Mouse (Mus musculus) embryonic facial prominence, embryonic 12.5 days (tissue): ENCODE data around the gene Ptk7. TPM values are rescaled to one million over a fixed set of nuclear protein-coding genes. Genes with fewer than 3 reads are reported as not detected.

Experiments used
- ATAC-seq: fragments of 200-750 bp; cut with Nextera tagmentation; 2 replicates; pipeline ENCODE4 v1.8.0; 2017; ENCODE audit not compliant: insufficient number of reproducible peaks, insufficient read depth, low FRiP score, low TSS enrichment
- H3K27ac ChIP-seq: fragments of 300-500 bp; sonication (generic); 2 replicates; pipeline ENCODE4 v1.5.1; 2016; ENCODE audit warnings: mild to moderate bottlenecking
- H3K27me3 ChIP-seq: fragments of 300-500 bp; sonication (generic); 2 replicates; pipeline ENCODE4 v1.6.1; 2016; ENCODE audit warnings: mild to moderate bottlenecking, moderate library complexity
- H3K36me3 ChIP-seq: fragments of 300-500 bp; sonication (generic); 2 replicates; pipeline ENCODE4 v1.6.1; 2016; ENCODE audit warnings: mild to moderate bottlenecking
- H3K4me1 ChIP-seq: fragments of 300-500 bp; sonication (generic); 2 replicates; pipeline ENCODE4 v1.6.1; 2016
- H3K4me2 ChIP-seq: fragments of 300-500 bp; sonication (generic); replicated peaks from 2 replicates; pipeline ENCODE4 v1.6.1; 2016; ENCODE audit warnings: mild to moderate bottlenecking, moderate library complexity
- H3K4me3 ChIP-seq: fragments of 300-500 bp; sonication (generic); 2 replicates; pipeline ENCODE4 v1.5.1; 2016; ENCODE audit warnings: mild to moderate bottlenecking
- H3K9ac ChIP-seq: fragments of 300-500 bp; sonication (generic); 2 replicates; pipeline ENCODE4 v1.6.1; 2016; ENCODE audit warnings: mild to moderate bottlenecking, moderate library complexity
- H3K9me3 ChIP-seq: fragments of 300-500 bp; sonication (generic); 2 replicates; pipeline ENCODE4 v1.6.1; 2016; ENCODE audit warnings: mild to moderate bottlenecking, moderate library complexity
- WGBS: fragments of 180-500 bp; shearing (Covaris S2); methylation state at CpG from one replicate; pipeline ENCODE4 v1.1.7; 2016; 5-methylcytosine and 5-hydroxymethylcytosine counted together
- polyA plus RNA-seq: library from polyadenylated mRNA; unstranded; fragments of >200 nt; fragmentation: Nextera tagmentation; extraction: Ambion mirVana; gene quantifications from 2 replicates; pipeline ENCODE4 v1.2.1, GENCODE M21; 2016

Gene Ptk7
- polyA plus RNA-seq, result 130 and 134 TPM in 2 replicates

DNA sequence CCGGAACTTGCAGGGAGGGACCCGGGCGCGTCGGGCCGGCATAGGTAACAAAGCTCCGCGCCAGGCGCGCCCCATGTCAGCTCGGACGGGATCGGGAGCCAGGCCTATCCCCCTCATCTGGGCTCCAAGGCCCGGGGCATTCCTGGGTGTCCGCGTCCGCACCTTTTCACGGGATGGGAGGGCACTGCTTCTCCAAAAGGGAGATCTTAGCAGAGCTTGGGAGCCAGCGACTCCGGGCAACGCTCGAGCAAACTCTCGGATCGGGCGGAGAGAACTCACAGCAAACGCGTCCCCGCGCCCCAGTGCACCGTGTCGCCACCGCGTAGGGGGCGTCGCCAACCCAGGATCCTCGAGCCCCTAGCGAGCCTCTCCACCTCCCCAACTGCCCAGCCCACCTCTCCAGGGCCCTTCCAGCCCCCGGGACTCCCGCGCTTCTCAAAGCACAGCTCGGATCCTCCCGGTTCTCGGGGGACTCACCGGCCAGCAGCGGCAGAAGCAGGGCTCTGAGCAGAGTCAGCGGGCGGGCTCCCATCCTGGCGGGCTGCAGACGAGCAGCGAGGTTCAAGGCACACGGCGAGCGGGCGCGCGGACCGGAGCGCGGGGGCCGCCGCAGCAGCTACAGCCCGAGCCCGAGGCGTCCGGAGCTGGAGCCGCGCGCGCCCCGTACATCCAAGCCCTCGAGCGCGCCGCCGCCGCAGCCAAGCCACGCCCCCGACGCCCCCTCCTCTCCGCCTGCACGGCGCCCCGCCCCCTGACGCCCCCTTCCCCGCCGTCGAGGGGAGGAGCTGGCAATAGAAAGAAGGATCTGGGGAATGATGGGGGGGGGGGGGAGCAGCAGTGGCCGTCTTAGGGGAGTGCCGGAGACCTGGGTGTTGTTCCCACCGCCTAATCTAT lies at the start of gene Ptk7:
Gene Ptk7 (minus strand): TSS at position 714 of the 894 bp plus-strand sequence.
- ATAC-seq, result peak; percentile 48
- Histone ChIP-seq H3K27me3 (no peaks in the 10 kb centered on the region), H3K4me1 (peaks cover 58% of the 10 kb centered on the region), H3K9me3 (no peaks in the 10 kb centered on the region), H3K4me2 (peak within 1 kb of the TSS; percentile 62), H3K4me3 (peak within 1 kb of the TSS; percentile 98), H3K9ac (peak within 1 kb of the TSS; percentile 99), H3K27ac (peak within 1 kb of the TSS; percentile 97), H3K36me3 (peaks cover 30% of the 10 kb centered on the region; the same call in 1 of the 2 replicates)
- under 1% methylated on average over 69 of the region's 90 CpGs for WGBS

DNA sequence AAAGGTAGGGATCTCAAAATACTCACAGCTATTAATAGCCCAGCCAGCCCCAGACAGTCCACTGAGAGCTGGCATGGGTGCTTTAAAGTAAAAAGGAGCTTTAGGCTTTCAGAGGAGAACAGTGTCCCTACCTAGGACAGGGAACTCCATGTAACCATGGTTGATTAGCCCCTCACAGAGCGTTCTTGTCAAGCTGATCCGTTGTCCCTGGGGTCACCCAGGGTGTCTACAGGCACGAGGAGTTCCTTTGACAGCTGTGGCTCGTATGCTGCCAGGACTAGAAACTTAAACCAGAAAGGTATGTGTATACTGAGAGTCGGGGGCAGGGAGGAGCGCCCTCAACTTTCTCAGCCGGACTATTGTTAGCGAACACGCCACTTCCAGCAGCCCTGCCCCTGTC lies 49.6 kb upstream of the Ptk7 start:
- Histone ChIP-seq H3K9me3 (no peaks in the 10 kb centered on the region), H3K9ac (peak overlapping the region; percentile 77), H3K4me3 (peak overlapping the region; percentile 89), H3K36me3 (peaks cover 49% of the 10 kb centered on the region), H3K27ac (peak overlapping the region; percentile 57; the same call in 1 of the 2 replicates), H3K4me2 (peak overlapping the region; percentile 92), H3K27me3 (no peaks in the 10 kb centered on the region), H3K4me1 (peaks cover 33% of the 10 kb centered on the region)
- no peak for ATAC-seq
- WGBS, result 32% methylated on average over 9 of the region's 9 CpGs

DNA sequence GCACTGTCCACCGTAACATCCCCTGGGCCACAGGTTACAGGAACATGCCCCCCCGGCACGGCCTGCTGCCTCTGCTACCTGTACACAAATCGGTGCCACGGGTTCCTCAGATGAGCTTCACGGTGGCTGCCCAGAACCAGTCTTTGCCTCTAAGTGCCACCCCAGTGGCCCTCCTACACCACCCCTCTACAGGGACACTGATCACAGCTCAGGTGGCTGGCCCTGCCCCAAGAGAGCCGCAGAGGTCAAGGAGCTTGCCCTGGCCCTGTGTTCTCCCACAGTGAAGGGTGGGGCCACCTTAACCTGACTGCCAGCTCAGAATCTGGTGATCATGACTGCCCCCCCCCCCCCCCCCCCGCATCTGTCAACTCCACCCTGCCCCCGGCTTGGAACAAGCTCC lies 49.1 kb upstream of the Ptk7 start, which contains the start of gene Mea1:
Gene Mea1 (plus strand): TSS at position 378 of the 400 bp plus-strand sequence.
- H3K36me3 ChIP-seq, result peaks cover 44% of the 10 kb centered on the region
- WGBS, result 93% methylated on average over 8 of the region's 9 CpGs
- H3K27ac ChIP-seq, result peak within 1 kb of the TSS; percentile 57; the same call in 1 of the 2 replicates
- H3K9me3 ChIP-seq, result no peaks in the 10 kb centered on the region
- peak within 1 kb of the TSS; percentile 89 for H3K4me3 ChIP-seq
- peak within 1 kb of the TSS; percentile 92 for H3K4me2 ChIP-seq
- peak within 1 kb of the TSS; percentile 77 for H3K9ac ChIP-seq
- ATAC-seq, result no peak
- peaks cover 35% of the 10 kb centered on the region for H3K4me1 ChIP-seq
- no peaks in the 10 kb centered on the region for H3K27me3 ChIP-seq

DNA sequence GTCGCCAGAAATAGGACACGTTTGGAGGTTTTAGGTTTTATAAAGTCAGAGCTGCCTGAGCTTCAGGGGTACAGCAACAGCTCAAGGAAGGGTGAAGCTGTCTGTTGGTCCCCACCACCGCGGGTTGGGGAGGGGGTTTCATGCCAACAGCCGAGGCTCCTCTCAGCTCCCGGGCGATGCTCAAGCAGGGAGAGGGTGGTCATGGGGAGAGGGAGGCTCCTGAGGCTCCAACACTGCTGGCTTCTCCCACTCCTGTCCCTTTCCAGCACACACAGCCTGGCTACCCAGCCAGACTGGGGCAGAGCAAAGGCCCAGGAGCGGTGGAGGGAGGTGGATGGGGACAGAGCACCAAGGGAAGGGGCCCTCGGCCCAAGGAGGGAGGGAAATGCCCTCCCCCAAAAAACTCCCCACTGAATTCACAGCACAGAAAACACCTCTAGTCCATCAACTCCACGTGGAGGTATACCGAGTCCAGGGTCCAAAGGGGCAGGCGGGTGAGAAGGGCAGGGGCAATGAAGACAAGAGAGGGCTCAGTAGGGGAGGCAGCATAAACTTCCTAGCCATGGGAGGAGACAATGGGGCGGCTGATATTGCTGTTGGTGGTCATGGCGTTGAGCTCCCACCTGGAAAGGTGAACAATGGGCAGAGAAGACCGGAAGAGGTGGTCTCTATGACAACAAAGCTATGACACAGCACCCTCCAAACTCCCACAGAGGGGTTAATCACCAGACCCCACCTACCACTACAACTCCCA lies 45.4 kb upstream of the Ptk7 start:
- peaks cover 53% of the 10 kb centered on the region for H3K36me3 ChIP-seq
- H3K4me1 ChIP-seq, result peaks cover 33% of the 10 kb centered on the region
- H3K27ac ChIP-seq, result peak overlapping the region; percentile 97
- peak overlapping the region; percentile 89 for H3K4me3 ChIP-seq
- H3K9ac ChIP-seq, result peak overlapping the region; percentile 78
- H3K27me3 ChIP-seq, result no peaks in the 10 kb centered on the region
- 15% methylated on average over 14 of the region's 15 CpGs for WGBS
- H3K4me2 ChIP-seq, result peak overlapping the region; percentile 79
- H3K9me3 ChIP-seq, result no peaks in the 10 kb centered on the region
- ATAC-seq, result no peak; the same call in 1 of the 2 replicates

DNA sequence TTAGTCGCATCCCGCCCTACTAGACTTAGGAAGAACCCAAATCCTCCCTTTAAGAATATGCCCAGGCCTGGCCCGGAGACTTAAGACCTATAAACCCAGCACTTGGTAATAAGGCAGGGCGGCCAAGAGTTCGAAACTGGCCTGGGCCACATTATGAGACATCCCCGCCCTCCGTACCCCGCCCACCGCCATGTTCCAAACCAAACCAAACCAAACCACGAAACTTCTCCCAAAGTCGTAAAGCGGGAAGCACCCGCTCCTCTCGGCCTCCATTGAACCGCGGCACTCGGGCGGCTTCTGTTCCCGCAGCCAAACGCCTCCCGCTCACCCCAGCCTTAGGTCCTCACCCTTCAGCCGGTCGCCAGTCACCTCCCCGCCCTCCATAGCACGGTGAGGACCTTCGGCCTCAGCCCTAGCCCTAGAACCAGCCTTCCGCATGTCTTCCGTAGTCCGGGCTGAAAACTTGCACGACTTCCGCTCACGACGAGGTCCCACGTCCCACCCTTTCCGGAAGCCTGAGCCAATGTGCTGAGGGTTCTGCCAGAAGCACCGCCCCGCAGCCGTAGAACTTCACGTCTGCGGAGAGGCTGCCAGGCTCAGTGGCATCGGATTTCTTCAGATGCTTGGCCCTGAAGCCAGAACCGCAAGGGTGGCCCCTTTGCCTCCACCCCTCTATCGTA lies 44.7 kb upstream of the Ptk7 start, which contains the start of gene Rrp36:
Gene Rrp36 (minus strand): TSS at position 503 of the 680 bp plus-strand sequence.
- peak; percentile 91 for ATAC-seq
- H3K27ac ChIP-seq, result peak within 1 kb of the TSS; percentile 97
- no peaks in the 10 kb centered on the region for H3K9me3 ChIP-seq
- 1% methylated on average over 43 of the region's 43 CpGs for WGBS
- peak within 1 kb of the TSS; percentile 89 for H3K4me3 ChIP-seq
- H3K4me2 ChIP-seq, result peak within 1 kb of the TSS; percentile 79
- peaks cover 60% of the 10 kb centered on the region for H3K36me3 ChIP-seq
- H3K9ac ChIP-seq, result peak within 1 kb of the TSS; percentile 78
- H3K27me3 ChIP-seq, result no peaks in the 10 kb centered on the region
- H3K4me1 ChIP-seq, result peaks cover 26% of the 10 kb centered on the region

DNA sequence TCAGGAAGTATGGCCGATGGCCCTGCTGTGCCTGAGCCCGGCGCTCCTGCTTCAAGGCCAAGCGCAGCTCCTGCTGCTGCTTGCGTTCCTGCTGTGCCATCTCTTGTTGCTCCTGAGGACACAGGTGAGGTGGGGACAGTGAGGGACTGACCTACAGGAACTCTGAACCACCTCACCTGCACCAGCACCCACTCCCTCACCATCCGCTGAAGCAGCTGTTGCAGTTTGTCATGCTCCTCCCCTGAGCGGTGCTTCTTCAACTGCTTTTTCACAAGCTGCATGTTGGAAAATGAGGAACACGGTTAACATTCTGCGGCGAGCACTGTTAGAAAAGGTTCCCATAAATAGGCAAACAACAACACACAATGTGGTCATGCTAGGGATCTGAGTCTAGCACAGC lies 40.6 kb upstream of the Ptk7 start:
- no peak overlapping the region for H3K4me2 ChIP-seq
- peaks cover 50% of the 10 kb centered on the region for H3K36me3 ChIP-seq
- no peaks in the 10 kb centered on the region for H3K27me3 ChIP-seq
- no peak overlapping the region for H3K4me3 ChIP-seq
- no peak overlapping the region for H3K9ac ChIP-seq
- 94% methylated on average over 10 of the region's 10 CpGs for WGBS
- peaks cover 15% of the 10 kb centered on the region for H3K4me1 ChIP-seq
- H3K27ac ChIP-seq, result no peak overlapping the region
- ATAC-seq, result no peak
- no peaks in the 10 kb centered on the region for H3K9me3 ChIP-seq

DNA sequence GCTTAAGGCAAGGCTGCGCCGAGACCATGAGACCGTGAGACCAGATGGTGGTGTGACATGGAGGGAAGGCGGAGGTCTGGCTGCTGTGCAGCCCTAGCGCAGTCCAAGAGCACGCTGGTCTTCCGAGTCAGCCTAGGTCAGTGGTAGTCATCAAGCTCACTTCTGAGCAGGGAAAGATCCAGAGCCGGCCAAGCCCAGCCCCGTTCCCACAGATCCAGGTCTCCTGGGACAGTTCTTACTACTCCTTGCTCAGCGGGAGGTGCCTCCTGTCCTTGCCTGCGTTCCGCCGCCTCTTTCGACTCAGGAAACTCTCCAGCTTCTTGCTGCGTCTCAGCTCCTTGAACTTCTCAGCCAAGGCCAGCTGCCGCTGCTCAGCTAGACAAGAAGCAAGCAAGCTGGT lies 38.4 kb upstream of the Ptk7 start:
- no peak overlapping the region for H3K27ac ChIP-seq
- ATAC-seq, result no peak
- H3K4me2 ChIP-seq, result no peak overlapping the region
- no peaks in the 10 kb centered on the region for H3K9me3 ChIP-seq
- WGBS, result 89% methylated on average over 16 of the region's 16 CpGs
- no peak overlapping the region for H3K9ac ChIP-seq
- H3K4me1 ChIP-seq, result no peaks in the 10 kb centered on the region
- peaks cover 67% of the 10 kb centered on the region for H3K36me3 ChIP-seq
- no peak overlapping the region for H3K4me3 ChIP-seq
- no peaks in the 10 kb centered on the region for H3K27me3 ChIP-seq

DNA sequence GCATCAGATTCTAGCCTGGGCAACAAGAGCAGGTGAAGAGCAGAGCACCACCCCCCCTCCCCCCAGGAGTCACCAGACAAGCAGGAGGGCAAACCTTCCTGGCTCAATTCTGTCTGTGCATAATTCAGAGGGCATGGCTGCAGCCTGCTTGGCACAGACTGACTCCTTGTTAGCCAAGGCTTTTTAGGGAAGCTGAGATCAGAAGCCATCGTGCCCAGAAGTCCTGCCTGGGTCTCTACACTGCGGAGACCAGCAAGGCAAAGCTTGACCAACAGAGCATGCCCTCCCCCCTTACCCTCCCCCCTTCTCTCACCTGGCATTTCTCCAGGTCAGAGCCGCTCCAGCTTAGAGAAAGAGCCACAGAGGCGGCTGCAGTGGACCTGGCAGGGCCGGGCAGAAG lies 33.4 kb upstream of the Ptk7 start:
- peaks cover 90% of the 10 kb centered on the region for H3K36me3 ChIP-seq
- WGBS, result 88% methylated on average over 5 of the region's 5 CpGs

DNA sequence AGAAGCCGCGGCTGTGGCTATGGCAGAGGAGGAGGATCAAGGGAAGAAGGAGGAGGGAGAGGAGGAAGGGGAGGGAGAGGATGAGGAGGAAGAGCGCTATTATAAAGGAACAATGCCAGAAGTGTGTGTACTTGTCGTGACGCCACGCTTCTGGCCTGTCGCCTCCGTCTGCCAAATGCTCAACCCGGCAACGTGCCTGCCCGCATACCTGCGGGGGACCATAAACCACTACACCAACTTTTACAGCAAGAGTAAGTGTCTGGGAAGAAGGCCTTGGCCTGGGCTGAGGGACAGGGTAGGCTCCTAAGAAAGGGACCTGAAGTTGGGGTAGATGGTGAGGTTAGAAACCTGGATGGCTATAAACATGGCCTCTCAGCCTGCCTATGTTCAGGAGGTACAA lies 32.7 kb upstream of the Ptk7 start:
- Histone ChIP-seq H3K9me3 (no peaks in the 10 kb centered on the region), H3K36me3 (peaks cover 92% of the 10 kb centered on the region), H3K27me3 (no peaks in the 10 kb centered on the region), H3K4me1 (no peaks in the 10 kb centered on the region), H3K9ac (no peak overlapping the region), H3K27ac (no peak overlapping the region), H3K4me2 (no peak overlapping the region), H3K4me3 (no peak overlapping the region)
- 85% methylated on average over 12 of the region's 12 CpGs for WGBS
- ATAC-seq, result no peak

More for the DNA sequence above, 33.4 kb upstream of the Ptk7 start:
- Histone ChIP-seq H3K9ac (no peak overlapping the region), H3K4me3 (no peak overlapping the region), H3K9me3 (no peaks in the 10 kb centered on the region), H3K4me1 (no peaks in the 10 kb centered on the region), H3K4me2 (no peak overlapping the region), H3K27me3 (no peaks in the 10 kb centered on the region), H3K27ac (no peak overlapping the region)
- ATAC-seq, result no peak

DNA sequence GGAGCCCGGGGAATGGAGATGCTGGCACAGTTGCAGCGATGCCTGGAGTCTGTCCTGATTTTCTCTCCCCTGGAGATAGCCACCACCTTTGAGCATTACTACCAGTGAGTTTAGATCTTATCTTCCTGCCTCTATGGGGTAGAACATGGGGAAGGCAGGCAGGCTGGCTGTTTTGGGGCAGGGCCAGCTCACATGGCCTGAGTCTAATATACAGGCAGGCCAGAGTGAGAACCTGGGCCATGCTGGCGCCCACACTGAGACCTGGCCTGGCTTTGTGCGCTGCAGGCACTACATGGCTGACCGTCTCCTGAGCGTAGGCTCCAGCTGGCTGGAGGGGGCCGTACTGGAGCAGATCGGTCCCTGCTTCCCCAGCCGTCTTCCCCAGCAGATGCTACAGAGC lies 32.0 kb upstream of the Ptk7 start:
- ATAC-seq, result no peak
- Histone ChIP-seq H3K36me3 (peaks cover 94% of the 10 kb centered on the region), H3K27me3 (no peaks in the 10 kb centered on the region), H3K4me2 (no peak overlapping the region), H3K9me3 (no peaks in the 10 kb centered on the region), H3K27ac (no peak overlapping the region), H3K4me1 (no peaks in the 10 kb centered on the region), H3K4me3 (no peak overlapping the region), H3K9ac (no peak overlapping the region)
- 96% methylated on average over 9 of the region's 9 CpGs for WGBS

DNA sequence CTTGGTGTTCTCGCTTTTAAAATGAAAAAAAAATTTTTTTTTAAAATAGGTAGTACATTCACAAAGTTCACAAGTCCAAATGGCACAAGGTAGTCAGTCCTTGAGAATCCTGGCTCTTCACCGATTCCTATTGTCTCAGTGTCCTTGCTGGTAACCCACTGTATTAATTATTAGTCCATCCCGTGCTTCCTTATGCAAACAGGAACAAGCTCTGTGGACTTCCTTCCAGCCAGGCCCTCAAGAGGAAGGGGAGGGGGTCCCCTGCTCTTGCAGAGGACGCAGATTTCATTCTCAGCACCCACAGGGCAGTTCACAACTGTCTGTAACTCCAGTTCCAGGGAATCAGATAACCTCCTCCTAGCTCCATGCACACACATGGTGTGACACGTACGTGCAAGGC lies 26.8 kb upstream of the Ptk7 start:
- WGBS, result 84% methylated on average over 6 of the region's 6 CpGs
- no peak overlapping the region for H3K27ac ChIP-seq
- no peak overlapping the region for H3K4me2 ChIP-seq
- H3K9ac ChIP-seq, result no peak overlapping the region
- peaks cover 90% of the 10 kb centered on the region for H3K36me3 ChIP-seq
- no peaks in the 10 kb centered on the region for H3K9me3 ChIP-seq
- H3K4me3 ChIP-seq, result no peak overlapping the region
- H3K4me1 ChIP-seq, result peaks cover 18% of the 10 kb centered on the region
- ATAC-seq, result no peak
- no peaks in the 10 kb centered on the region for H3K27me3 ChIP-seq
